Mouse (Mus musculus) erythroid progenitor cell, adult 5-6 weeks (primary cell): ENCODE measurements around the gene Fbxo17. TPM values are rescaled to one million over a fixed set of nuclear protein-coding genes. Genes with fewer than 3 reads are reported as not detected.

ENCODE experiments used
- ATAC-seq: replicated peaks from 2 replicates; pipeline ENCODE4 v1.8.0; 2016; ENCODE audit warnings: moderate number of reproducible peaks, mild to moderate bottlenecking, moderate TSS enrichment, inconsistent platforms; ENCODE audit not compliant: poor library complexity, low FRiP score, severe bottlenecking
- total RNA-seq, 2 experiments: library from RNA; stranded (forward) in 1 of 2; stranded (reverse) in 1 of 2; fragments of 150-400 nt in 1 of 2; fragments of 186-747, 209-891 nt in 1 of 2; gene quantifications; 2 replicates each; pipeline versions ENCODE4 v1.2.3 to v1.2.4; 2015 to 2017; ENCODE audit warnings: low replicate concordance in 2 of 2

The Fbxo17 gene
- total RNA-seq, 2 experiments from 2014 or later, result not detected

DNA sequence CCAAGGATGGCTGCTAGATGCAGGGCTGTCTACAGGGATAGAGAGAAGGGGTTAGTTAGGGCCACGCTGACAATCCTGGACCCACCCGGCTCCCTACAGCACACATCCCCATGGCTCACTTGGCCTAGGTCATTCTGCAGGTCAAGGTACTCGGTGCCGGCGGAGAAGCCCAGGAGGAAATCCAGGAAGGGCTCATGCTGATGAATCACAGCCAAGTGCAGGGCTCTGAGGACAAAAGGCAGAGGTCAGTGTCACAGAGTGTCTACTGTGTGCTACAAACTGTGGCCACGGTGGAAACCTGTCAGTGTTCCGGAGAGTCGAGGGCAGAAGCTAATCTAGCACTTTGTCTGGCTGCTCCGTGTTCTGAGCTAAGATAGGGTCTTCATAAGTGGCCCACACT lies 45.3 kb downstream of the Fbxo17 start:
- ATAC-seq, result no peak

DNA sequence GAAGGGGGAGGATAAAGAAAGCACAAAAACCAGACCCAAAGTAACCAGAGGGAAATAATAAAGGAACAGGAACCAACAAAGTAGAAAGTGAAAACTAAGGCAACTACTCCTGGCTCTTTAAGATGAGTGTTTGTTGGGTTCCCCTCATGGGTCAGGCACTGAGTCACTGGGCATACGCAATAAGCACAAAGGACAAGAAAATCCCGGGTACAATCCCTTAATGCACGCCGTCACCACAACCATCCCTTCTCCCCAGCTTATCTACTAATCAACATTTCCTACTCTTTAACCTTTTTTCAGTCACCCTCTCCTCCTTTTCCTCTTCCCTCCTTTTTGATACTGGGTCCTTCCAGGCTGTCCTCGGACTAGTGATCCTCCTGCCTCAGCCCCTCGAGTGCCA lies 48.6 kb downstream of the Fbxo17 start:
- no peak for ATAC-seq

DNA sequence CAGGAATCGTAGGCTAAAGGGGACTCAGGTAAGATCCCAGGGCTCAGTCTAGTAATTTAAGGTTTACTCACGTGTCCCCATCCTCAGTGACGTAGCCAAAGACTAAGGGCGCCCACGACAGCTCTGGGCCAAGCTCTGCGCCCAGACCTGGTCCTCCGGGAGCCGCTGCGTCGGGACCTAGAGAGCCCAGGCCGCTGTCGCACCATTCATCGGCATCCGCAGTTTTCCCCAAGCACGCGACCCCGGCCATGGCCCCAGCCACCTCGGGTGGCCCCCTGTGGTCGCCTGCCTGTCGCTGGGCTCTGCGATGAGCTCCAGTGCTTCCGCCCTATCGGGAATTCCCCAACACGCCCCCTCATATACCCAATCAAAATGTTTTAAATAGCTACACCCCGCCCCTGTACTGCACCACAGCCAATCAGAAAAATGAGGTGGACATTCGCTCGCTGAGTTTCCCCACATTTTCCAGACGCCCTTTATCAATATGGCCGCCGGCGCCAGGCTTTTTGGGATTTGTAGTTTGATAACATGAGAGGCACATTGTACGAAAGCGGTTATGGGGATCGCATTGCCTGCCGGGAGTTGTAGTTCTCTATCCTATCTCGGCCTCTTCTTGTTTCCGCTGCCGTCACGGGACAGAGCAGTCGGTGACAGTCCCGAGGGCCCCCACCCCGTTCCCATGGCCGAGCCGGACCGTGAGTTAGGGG lies 49.7 kb downstream of the Fbxo17 start, which contains the start of gene Sirt2:
TSS of gene Sirt2 (plus strand) at position 563 of the 707 bp plus-strand sequence.
- ATAC-seq, result peak; percentile 96

DNA sequence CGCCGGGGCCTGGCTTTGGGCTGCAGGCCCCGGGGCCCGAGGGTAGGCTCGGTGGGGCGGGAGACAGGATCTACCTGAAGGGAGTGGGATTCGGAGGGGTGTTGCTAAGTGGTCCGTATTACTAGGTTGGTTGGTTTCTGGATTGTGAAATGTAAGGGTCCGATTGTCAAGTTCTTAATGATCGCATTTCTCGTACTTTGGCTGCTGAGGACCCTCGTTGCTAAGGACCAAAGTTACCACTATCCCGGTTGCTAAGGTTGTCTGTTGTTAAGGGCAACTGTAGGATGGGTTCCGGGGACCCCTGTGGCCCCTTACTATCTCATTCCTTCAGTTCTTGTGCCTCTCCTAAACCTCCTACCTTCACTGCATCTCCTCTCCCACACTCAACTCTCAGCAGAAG lies 50.3 kb downstream of the Fbxo17 start:
- ATAC-seq, result no peak

DNA sequence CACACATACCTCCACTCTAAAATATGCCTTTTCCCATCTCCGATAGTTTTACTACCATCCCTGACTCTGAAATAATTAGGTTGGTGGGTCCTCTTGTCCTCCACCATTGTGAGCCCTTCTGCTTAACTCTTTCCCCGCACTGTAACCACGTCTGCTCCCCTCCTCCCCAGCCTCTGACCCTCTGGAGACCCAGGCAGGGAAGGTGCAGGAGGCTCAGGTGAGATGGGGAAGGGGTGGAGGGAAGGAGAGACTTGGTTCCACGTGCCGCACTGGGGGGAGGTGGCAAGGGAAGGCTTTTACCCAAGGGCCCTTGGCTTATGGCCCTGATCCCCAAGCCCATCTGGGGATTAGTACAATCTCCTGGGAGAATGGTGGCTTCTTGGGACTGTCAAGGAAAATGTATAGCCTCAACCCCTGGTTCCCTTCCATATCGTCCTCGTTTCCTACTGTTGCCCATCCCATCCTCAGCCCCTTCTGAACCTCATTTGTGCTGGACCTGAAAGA lies 50.9 kb downstream of the Fbxo17 start, which contains the start of gene Nfkbib:
TSS of gene Nfkbib (minus strand) at position 51 of the 504 bp plus-strand sequence.
- no peak for ATAC-seq

DNA sequence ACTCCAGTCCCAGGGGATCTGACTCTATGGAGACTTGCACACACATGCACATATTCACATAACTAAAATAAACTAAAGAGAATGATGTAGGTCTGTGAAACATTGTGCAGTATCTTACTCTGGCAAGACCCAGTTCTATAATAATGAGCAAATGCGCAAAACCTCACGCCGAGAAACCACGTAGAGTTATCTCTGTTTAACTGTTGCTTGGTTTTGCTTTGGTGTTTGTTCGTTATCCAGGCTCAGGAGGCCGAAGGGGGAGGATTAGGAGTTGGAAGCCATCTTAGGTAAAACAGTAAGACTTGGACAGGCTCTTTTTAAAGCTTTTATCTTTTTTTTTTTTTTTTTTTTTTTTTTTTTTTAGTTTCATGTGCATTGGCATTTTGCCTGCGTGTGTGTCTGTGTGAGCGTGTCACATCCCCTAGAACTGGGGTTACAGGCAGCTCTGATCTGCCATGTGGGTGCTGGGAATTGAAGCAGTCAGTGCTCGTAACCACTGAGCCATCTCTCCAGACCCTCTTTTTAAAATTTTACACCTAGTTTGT lies 52.9 kb downstream of the Fbxo17 start:
- ATAC-seq, result no peak

DNA sequence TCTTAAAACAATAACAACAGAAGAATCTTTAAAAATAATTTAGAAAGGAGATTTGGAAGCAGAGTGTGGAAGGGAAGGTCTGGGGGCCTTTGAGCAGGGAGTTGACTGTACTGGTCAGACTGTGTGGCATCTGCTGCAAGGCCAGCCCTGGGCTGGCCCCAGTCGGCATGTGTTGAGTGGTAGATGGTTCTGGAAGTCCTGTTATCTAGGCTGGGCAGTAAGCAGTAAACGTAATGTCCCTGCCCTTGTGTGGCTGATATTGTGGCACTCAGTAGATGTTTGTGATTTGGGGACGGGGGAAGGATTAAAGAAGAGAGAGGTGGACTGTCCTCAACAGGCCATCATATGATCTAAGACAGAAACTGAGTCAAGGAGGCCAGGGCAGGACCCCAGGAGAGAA lies 53.7 kb downstream of the Fbxo17 start:
- no peak for ATAC-seq

DNA sequence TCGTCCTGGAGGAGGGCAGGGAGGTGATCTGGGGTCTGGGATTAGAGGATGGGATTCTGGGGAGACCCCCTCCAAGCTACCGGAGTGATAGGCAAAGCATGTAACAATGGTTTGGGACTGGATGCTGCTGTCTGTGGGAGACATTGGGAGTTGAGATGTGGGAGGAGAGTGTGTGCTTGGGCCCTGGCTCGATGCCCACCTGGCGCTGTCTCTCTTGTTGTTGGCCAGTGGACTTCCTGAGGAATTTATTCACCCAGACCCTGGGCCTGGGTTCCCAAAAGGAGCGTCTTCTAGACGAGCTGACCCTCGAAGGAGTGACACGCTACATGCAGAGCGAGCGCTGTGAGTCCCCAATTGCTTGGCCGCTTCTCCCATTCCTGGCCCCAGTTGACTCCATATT lies 55.3 kb downstream of the Fbxo17 start:
- ATAC-seq, result no peak

DNA sequence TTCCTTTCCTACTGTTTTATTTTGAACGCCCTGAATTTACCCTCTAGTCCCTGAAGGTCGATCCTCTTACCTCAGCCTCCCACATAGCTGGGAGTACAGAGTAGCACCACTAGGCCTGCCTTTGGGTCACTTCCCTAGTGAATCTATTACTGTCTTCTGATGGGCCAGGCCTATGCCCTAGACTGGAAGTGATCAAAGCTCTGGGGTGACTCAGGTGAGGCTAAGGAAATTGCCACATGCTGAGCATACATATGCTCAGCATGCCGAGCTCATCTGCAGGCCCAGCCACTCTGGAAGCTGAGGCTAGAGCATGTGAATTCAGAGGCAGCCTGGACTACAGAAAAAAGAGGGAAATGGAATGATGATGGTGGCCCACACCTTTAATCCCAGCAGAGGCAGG lies 56.6 kb downstream of the Fbxo17 start:
- ATAC-seq, result no peak

DNA sequence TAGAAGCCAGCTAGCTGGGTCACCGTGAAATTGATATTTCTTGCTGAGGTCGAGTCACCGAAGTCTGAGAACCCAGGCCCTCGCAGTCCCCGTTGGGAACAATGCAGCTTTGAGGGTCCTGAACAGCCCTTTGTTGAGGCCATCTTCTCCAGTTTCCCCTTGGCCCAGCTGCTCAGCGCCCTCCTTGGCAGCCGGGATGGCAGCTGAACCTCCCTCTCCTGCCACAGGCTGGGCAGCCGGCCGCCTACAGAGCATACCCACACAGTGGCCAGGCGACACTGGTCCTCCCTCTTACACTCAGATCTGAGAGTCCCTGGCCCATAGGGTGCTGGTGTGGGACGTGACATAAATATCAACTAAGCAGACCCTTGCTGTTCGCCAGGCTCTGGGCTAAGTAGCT lies 57.6 kb downstream of the Fbxo17 start:
- ATAC-seq, result no peak

DNA sequence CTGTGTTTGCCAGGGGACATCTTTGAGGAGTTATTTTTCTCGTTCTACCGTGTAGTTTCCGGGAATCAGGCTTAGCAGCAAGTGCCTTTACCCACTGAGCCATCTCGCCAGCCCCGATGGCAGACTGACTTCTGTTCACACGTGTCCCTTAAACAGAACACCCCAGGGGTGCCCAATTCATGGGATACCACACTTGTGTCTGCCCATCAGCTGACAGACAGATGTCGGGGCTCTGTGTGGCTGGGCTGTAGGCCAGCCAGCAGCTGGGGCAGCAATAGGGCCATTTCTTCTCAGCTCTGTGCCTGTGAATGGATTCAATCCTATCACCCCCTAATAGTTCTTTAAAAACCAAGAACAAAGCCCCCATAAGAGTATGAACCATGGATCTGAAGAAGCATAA lies 58.5 kb downstream of the Fbxo17 start:
- no peak for ATAC-seq

DNA sequence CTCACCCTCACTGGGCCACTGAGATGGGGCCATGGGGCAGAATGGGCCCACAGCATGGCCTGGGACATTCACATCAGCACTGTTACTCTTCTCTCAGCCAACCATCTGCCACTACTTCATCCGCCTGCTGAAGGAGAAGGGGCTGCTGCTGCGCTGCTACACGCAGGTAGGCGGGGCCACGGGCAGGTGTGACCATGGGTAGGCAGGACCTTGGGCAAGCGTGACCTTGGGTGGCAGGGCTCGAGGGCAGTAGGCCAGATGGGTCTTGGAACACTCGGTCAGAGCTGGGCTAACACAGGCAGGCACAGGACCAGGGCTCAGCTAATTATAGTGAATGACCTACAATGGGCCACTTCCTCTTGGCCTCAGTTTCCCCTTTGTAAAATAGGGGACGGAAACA lies 62.2 kb downstream of the Fbxo17 start:
- no peak for ATAC-seq

DNA sequence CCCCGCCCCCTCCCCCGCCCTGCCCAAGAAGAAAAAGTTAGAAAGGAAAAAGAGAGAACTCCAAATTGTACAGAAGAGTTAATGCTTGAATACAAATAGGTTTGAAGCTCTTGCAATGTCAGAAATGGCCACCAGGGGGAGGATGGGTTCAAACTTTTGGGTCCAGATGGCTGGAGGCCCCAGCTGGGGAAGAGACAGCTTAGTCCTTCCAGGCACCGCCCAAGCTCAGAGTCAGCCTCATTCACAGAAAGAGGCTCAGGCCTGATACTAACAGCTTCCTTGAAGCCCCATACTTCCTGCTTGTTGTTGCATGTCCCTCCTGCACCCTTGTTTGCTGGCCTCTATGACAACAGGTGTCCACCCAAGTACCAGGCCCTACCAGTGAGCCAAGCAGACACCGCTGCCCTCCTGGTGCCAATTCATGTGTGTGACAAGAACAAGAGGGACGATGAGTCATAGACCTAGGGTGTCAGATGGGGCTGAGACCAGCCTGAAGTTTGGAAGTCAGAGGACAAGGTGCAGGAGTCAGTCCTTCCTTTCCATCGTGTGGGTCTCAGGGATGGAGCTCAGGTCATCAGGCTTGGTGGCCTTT lies 63.6 kb downstream of the Fbxo17 start:
- peak; percentile 73 for ATAC-seq

DNA sequence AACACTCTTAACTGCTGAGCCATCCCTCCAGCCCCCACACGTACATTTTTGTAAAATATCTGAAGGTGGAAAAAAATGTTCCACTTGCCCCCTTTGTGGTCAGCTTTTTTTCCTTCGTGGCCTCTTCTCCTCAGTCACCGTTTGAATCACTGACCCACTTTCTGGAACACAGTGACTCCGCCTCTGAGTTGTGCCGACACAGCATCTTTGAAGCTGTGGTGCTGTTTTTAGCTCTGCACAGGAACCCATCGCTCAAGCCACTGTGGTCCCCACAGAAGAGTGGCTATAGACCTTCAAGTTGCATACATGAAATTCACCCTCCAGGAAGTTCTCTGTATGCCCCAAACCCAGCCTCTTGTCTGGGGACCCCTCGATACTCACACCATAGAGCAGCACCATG lies 64.3 kb downstream of the Fbxo17 start:
- ATAC-seq, result no peak

DNA sequence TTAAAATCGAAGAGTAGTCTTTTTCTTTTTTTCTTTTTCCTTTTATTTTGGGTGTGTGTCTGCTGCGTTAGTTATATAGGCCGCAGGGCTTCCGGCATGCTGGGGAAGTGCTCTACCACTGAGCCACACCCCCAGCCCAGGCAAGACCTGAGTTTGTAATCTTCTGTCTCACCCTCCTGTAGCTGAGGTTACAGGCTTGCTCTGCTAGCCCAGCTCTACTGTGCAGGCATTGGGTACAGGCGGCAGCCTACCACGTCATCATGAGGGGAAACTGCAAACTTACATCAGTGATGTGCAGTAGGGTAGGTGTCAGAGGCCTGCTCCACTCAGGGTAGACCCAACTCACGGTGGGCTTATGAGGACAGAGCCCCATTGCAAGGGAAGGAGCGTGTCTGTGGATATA lies 64.7 kb downstream of the Fbxo17 start:
- ATAC-seq, result no peak

DNA sequence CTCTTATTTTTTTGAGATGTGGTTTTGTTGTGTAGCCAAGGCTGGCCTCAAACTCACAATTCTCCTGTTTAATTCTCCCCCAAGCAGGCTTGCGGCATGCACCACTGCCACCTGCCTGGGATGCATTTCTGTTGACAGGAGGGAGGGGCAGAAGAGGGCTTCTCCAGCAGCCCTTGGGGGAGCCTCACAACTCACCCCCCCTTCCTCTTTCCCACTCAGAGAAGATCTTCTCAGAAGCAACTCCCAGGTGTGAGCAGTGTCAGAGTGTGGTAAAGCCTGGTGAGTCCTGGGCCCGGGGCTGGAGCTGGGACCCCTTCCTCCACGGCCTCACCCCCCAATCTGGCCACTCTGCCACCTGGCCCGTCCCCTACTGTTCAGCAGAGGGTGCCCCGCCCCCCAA lies 68.6 kb downstream of the Fbxo17 start:
- ATAC-seq, result no peak

Other genes with a start within 250 kb of the Fbxo17 start
- gene Ifnl2, start 206.3 kb upstream of the Fbxo17 start, total RNA-seq (2015; ENCODE audit: low replicate concordance), result not detected in 2 replicates
- not detected in 2 replicates for gene Ifnl2, start 206.3 kb upstream of the Fbxo17 start, total RNA-seq (2017; ENCODE audit: low replicate concordance)
- gene Ifnl3, start 194.0 kb upstream of the Fbxo17 start, total RNA-seq (2015; ENCODE audit: low replicate concordance), result not detected in 2 replicates
- not detected in 2 replicates for gene Ifnl3, start 194.0 kb upstream of the Fbxo17 start, total RNA-seq (2017; ENCODE audit: low replicate concordance)
- not detected in 2 replicates for gene Sycn, start 175.9 kb upstream of the Fbxo17 start, total RNA-seq (2015; ENCODE audit: low replicate concordance)
- gene Sycn, start 175.9 kb upstream of the Fbxo17 start, total RNA-seq (2017; ENCODE audit: low replicate concordance), result not detected in 2 replicates
- gene Nccrp1, start 169.6 kb upstream of the Fbxo17 start, total RNA-seq (2015; ENCODE audit: low replicate concordance), result not detected in 2 replicates
- not detected in 2 replicates for gene Nccrp1, start 169.6 kb upstream of the Fbxo17 start, total RNA-seq (2017; ENCODE audit: low replicate concordance)
- 15.9 and 29.6 TPM in 2 replicates for gene Samd4b, start 118.7 kb upstream of the Fbxo17 start, total RNA-seq (2015; ENCODE audit: low replicate concordance)
- 8.0 and 20.2 TPM in 2 replicates for gene Samd4b, start 118.7 kb upstream of the Fbxo17 start, total RNA-seq (2017; ENCODE audit: low replicate concordance)
- gene Pak4, start 118.6 kb upstream of the Fbxo17 start, total RNA-seq (2015; ENCODE audit: low replicate concordance), result 7.6 and 9.6 TPM in 2 replicates
- gene Pak4, start 118.6 kb upstream of the Fbxo17 start, total RNA-seq (2017; ENCODE audit: low replicate concordance), result 2.1 and 5.9 TPM in 2 replicates
- gene Acp7, start 85.5 kb upstream of the Fbxo17 start, total RNA-seq (2015; ENCODE audit: low replicate concordance), result not detected in 2 replicates
- gene Acp7, start 85.5 kb upstream of the Fbxo17 start, total RNA-seq (2017; ENCODE audit: low replicate concordance), result not detected in 2 replicates
- gene Fbxo27, start 24.0 kb upstream of the Fbxo17 start, total RNA-seq (2015; ENCODE audit: low replicate concordance), result not detected in 2 replicates
- gene Fbxo27, start 24.0 kb upstream of the Fbxo17 start, total RNA-seq (2017; ENCODE audit: low replicate concordance), result 1.4 TPM in 1 of 2 replicates, not detected in the other
- 12.6 and 27.2 TPM in 2 replicates for gene Mrps12, start 25.0 kb downstream of the Fbxo17 start, total RNA-seq (2015; ENCODE audit: low replicate concordance)
- 16.2 and 17.5 TPM in 2 replicates for gene Mrps12, start 25.0 kb downstream of the Fbxo17 start, total RNA-seq (2017; ENCODE audit: low replicate concordance)
- 1.3 and 6.1 TPM in 2 replicates for gene Sars2, start 25.2 kb downstream of the Fbxo17 start, total RNA-seq (2015; ENCODE audit: low replicate concordance)
- gene Sars2, start 25.2 kb downstream of the Fbxo17 start, total RNA-seq (2017; ENCODE audit: low replicate concordance), result 0.39 and 4.4 TPM in 2 replicates
- not detected in 2 replicates for gene Ccer2, start 39.4 kb downstream of the Fbxo17 start, total RNA-seq (2015; ENCODE audit: low replicate concordance)
- not detected in 2 replicates for gene Ccer2, start 39.4 kb downstream of the Fbxo17 start, total RNA-seq (2017; ENCODE audit: low replicate concordance)
- 38.9 and 40.2 TPM in 2 replicates for gene Sirt2, start 49.9 kb downstream of the Fbxo17 start, total RNA-seq (2015; ENCODE audit: low replicate concordance)
- gene Sirt2, start 49.9 kb downstream of the Fbxo17 start, total RNA-seq (2017; ENCODE audit: low replicate concordance), result 3.6 and 14.5 TPM in 2 replicates
- 8.3 and 12.2 TPM in 2 replicates for gene Nfkbib, start 50.7 kb downstream of the Fbxo17 start, total RNA-seq (2015; ENCODE audit: low replicate concordance)
- 4.8 and 5.5 TPM in 2 replicates for gene Nfkbib, start 50.7 kb downstream of the Fbxo17 start, total RNA-seq (2017; ENCODE audit: low replicate concordance)
- 4.3 and 8.8 TPM in 2 replicates for gene Rinl, start 72.2 kb downstream of the Fbxo17 start, total RNA-seq (2015; ENCODE audit: low replicate concordance)
- 5.4 and 19.4 TPM in 2 replicates for gene Rinl, start 72.2 kb downstream of the Fbxo17 start, total RNA-seq (2017; ENCODE audit: low replicate concordance)
- gene Hnrnpl, start 91.7 kb downstream of the Fbxo17 start, total RNA-seq (2015; ENCODE audit: low replicate concordance), result 215 and 258 TPM in 2 replicates
- 202 and 252 TPM in 2 replicates for gene Hnrnpl, start 91.7 kb downstream of the Fbxo17 start, total RNA-seq (2017; ENCODE audit: low replicate concordance)
- gene Ech1, start 108.4 kb downstream of the Fbxo17 start, total RNA-seq (2015; ENCODE audit: low replicate concordance), result 34.2 and 61.2 TPM in 2 replicates
- 10.6 and 14.1 TPM in 2 replicates for gene Ech1, start 108.4 kb downstream of the Fbxo17 start, total RNA-seq (2017; ENCODE audit: low replicate concordance)
- gene Lgals4, start 117.0 kb downstream of the Fbxo17 start, total RNA-seq (2015; ENCODE audit: low replicate concordance), result not detected in 2 replicates
- gene Lgals4, start 117.0 kb downstream of the Fbxo17 start, total RNA-seq (2017; ENCODE audit: low replicate concordance), result 0.91 and 1.5 TPM in 2 replicates
- gene Lgals7, start 147.0 kb downstream of the Fbxo17 start, total RNA-seq (2015; ENCODE audit: low replicate concordance), result not detected in 2 replicates
- not detected in 2 replicates for gene Lgals7, start 147.0 kb downstream of the Fbxo17 start, total RNA-seq (2017; ENCODE audit: low replicate concordance)
- not detected in 2 replicates for gene Capn12, start 164.6 kb downstream of the Fbxo17 start, total RNA-seq (2015; ENCODE audit: low replicate concordance)
- gene Capn12, start 164.6 kb downstream of the Fbxo17 start, total RNA-seq (2017; ENCODE audit: low replicate concordance), result 1.2 TPM in 1 of 2 replicates, not detected in the other
- gene Actn4, start 245.5 kb downstream of the Fbxo17 start, total RNA-seq (2015; ENCODE audit: low replicate concordance), result 170 and 189 TPM in 2 replicates
- gene Actn4, start 245.5 kb downstream of the Fbxo17 start, total RNA-seq (2017; ENCODE audit: low replicate concordance), result 173 and 197 TPM in 2 replicates